In genomic region chr2:101668751-101669150, GRCm38 (mm10) we compare ENCODE assay signal across 27 mouse cellular contexts. TPM values are rescaled to one million over a fixed set of nuclear protein-coding genes. Genes with fewer than 3 reads are reported as not detected.
DNase-seq lines count a peak whose midpoint lies in the region; ATAC-seq and TF ChIP-seq lines count a peak whose summit lies in the region.
"Had no signal": no experiment of that assay in that cellular context is flagged by ENCODE, and none has a peak within 500 bp of the region (broad histone marks: within the 10 kb centered on the region; RNA-seq: fewer than 3 reads in every experiment).

No protein-coding gene starts in this region.

- no peak for TF ChIP-seq POLR2A in MEL (IDR thresholded peaks at IDR 0.05; ENCODE audit: control insufficient read depth in 1 of 2, insufficient read depth in 1 of 2, low read depth in 1 of 2, low read length in 2 of 2, poor library complexity in 1 of 2)

- H3K79me2 ChIP-seq in MEL (ENCODE audit: control insufficient read depth, insufficient read depth, low read length, poor library complexity): no peaks in the 10 kb centered on the region

- no peak for TF ChIP-seq RAD21 in MEL (IDR thresholded peaks at IDR 0.05; ENCODE audit: low read depth, low read length)

- H3K27me3 ChIP-seq in embryonic facial prominence, embryonic 11.5 days (ENCODE audit: control insufficient read depth, insufficient read depth, low read length): no peaks in the 10 kb centered on the region
- no peaks in the 10 kb centered on the region for H3K27me3 ChIP-seq in embryonic facial prominence, embryonic 10.5 days (replicated peaks; ENCODE audit: low read depth, poor library complexity, severe bottlenecking)
- H3K27me3 ChIP-seq in G1E (ENCODE audit: insufficient read depth, low read length): peaks cover 9% of the 10 kb centered on the region; the same call in 1 of the 2 replicates
- no peaks in the 10 kb centered on the region; a peak in 2 of 4 replicates for H3K27me3 ChIP-seq in MEL (ENCODE audit: control insufficient read depth in 1 of 2, insufficient read depth in 2 of 2, low read length in 2 of 2)

- H3K9ac ChIP-seq in embryonic facial prominence, embryonic 11.5 days (replicated peaks; ENCODE audit: low read length): no peak overlapping the region
- no peak overlapping the region for H3K9ac ChIP-seq in MEL (ENCODE audit: control insufficient read depth, low read depth, low read length, poor library complexity, severe bottlenecking)

- TF ChIP-seq CTCF in G1E (IDR thresholded peaks at IDR 0.05; ENCODE audit: low read depth, low read length) (no peak), MEL (IDR thresholded peaks at IDR 0.05 in 2 of 3, conservative IDR thresholded peaks at IDR 0.05 in 1 of 3; ENCODE audit: control insufficient read depth in 1 of 3, insufficient read depth in 1 of 3, low read depth in 2 of 3, low read length in 3 of 3, poor library complexity in 1 of 3, severe bottlenecking in 1 of 3) (no peak)

- DNase-seq in embryonic facial prominence, embryonic 11.5 days (ENCODE audit: low spot score): no peak
- no peak for DNase-seq in embryonic facial prominence, embryonic 10.5 days (ENCODE audit: low spot score)
- peak; percentile 58 for DNase-seq in heart, adult 11 months
- DNase-seq in heart, postnatal 4 days: no peak
- DNase-seq in G1E (ENCODE audit: low spot score) (no peak), MEL (ENCODE audit: low read depth, low spot score) (peak; percentile 56)
- no peak for DNase-seq in kidney, postnatal 14 days
- DNase-seq in cerebellum, postnatal 36 days: no peak
- DNase-seq: adrenal gland, adult 2 months; adrenal gland, adult 8-10 months; adrenal gland, postnatal 10 days; adrenal gland, postnatal 14 days; adrenal gland, postnatal 25 days; adrenal gland, postnatal 36 days; B cell, adult 2 months; cerebellum, adult 11 months; cerebellum, adult 11-12 months; cerebellum, adult 18-20 months; cerebellum, adult 2 months had no signal

- H3K27ac ChIP-seq in embryonic facial prominence, embryonic 11.5 days (replicated peaks; ENCODE audit: low read depth, low read length): no peak overlapping the region
- H3K27ac ChIP-seq in embryonic facial prominence, embryonic 10.5 days (replicated peaks): no peak overlapping the region
- no peak overlapping the region for H3K27ac ChIP-seq in MEL (ENCODE audit: control insufficient read depth, low read depth, low read length)

- ATAC-seq in embryonic facial prominence, embryonic 11.5 days (replicated peaks; ENCODE audit: insufficient number of reproducible peaks, low FRiP score, low TSS enrichment, low read depth): 0 out of 2 replicates have a peak, but pooled peaks have one; percentile 17
- ATAC-seq in G1E (ENCODE audit: extremely low read depth, insufficient number of reproducible peaks, low FRiP score, poor library complexity, severe bottlenecking): peak; percentile 5; the same call in 1 of the 2 replicates
- ATAC-seq: activated CD4-positive, CD25-positive, alpha-beta regulatory T cell, adult 4 months; CD4-positive, CD25-positive, alpha-beta regulatory T cell, adult 4 months; Patski had no signal

- no peaks in the 10 kb centered on the region for H3K36me3 ChIP-seq in embryonic facial prominence, embryonic 11.5 days (replicated peaks; ENCODE audit: control insufficient read depth, insufficient read depth, low read depth, low read length)
- no peaks in the 10 kb centered on the region for H3K36me3 ChIP-seq in embryonic facial prominence, embryonic 10.5 days (replicated peaks)
- H3K36me3 ChIP-seq in G1E (replicated peaks) (no peaks in the 10 kb centered on the region), MEL (ENCODE audit: control insufficient read depth in 1 of 2, insufficient read depth in 2 of 2, low read length in 2 of 2) (no peaks in the 10 kb centered on the region)

- H3K9me3 ChIP-seq in embryonic facial prominence, embryonic 11.5 days (replicated peaks; ENCODE audit: control insufficient read depth, low read length): no peaks in the 10 kb centered on the region
- H3K9me3 ChIP-seq in embryonic facial prominence, embryonic 10.5 days: no peaks in the 10 kb centered on the region
- H3K9me3 ChIP-seq in G1E (replicated peaks) (no peaks in the 10 kb centered on the region), MEL (replicated peaks; ENCODE audit: insufficient read depth, low read length) (no peaks in the 10 kb centered on the region)

- WGBS in embryonic facial prominence, embryonic 11.5 days: 89% methylated on average over 3 of the region's 3 CpGs
- 90% methylated on average over 3 of the region's 3 CpGs for WGBS in embryonic facial prominence, embryonic 10.5 days

- no peak overlapping the region for H3K4me2 ChIP-seq in embryonic facial prominence, embryonic 11.5 days (ENCODE audit: low read depth, low read length)

- TF ChIP-seq EP300 in MEL (IDR thresholded peaks at IDR 0.05; ENCODE audit: low read depth in 1 of 2, low read length in 2 of 2): 0 out of 4 replicates have a peak, but pooled peaks of 1 of the 2 experiments have one; percentile 18

- H3K4me1 ChIP-seq in embryonic facial prominence, embryonic 11.5 days (ENCODE audit: control insufficient read depth, insufficient read depth, low read length): no peaks in the 10 kb centered on the region
- H3K4me1 ChIP-seq in embryonic facial prominence, embryonic 10.5 days: 0 out of 2 replicates have a peak, but pooled peaks cover 3% of the 10 kb centered on the region
- H3K4me1 ChIP-seq in G1E (ENCODE audit: insufficient read depth, low read depth, low read length) (peaks cover 7% of the 10 kb centered on the region), MEL (ENCODE audit: control insufficient read depth in 1 of 2, insufficient read depth in 2 of 2, low read length in 2 of 2) (no peaks in the 10 kb centered on the region)

- no peak overlapping the region for H3K4me3 ChIP-seq in embryonic facial prominence, embryonic 11.5 days (ENCODE audit: low read depth, low read length)
- no peak overlapping the region for H3K4me3 ChIP-seq in embryonic facial prominence, embryonic 10.5 days
- H3K4me3 ChIP-seq in G1E (ENCODE audit: low read depth, low read length) (no peak overlapping the region), MEL (ENCODE audit: control insufficient read depth in 1 of 2, insufficient read depth in 1 of 2, low read depth in 2 of 2, low read length in 2 of 2) (no peak overlapping the region)

TF ChIP-seq in MEL, 35 proteins besides CTCF, POLR2A, EP300 and RAD21:
- TF ChIP-seq TCF12 (IDR thresholded peaks at IDR 0.05; ENCODE audit: low read depth, low read length) (0 out of 2 replicates have a peak, but pooled peaks have one; percentile 11), GABPA (IDR thresholded peaks at IDR 0.05; ENCODE audit: low read depth, low read length) (no peak), TAL1 (IDR thresholded peaks at IDR 0.05; ENCODE audit: low read length) (0 out of 2 replicates have a peak, but pooled peaks have one; percentile 30), POLR2AphosphoS2 (IDR thresholded peaks at IDR 0.05; ENCODE audit: low read length) (no peak), GATA1 (IDR thresholded peaks at IDR 0.05; ENCODE audit: low read depth, low read length) (peak; percentile 47; the same call in 1 of the 2 replicates)

RNA-seq across cellular contexts. Expression of gene Traf6, which starts 9.5 kb away (rescaled TPM):
- polyA plus RNA-seq in embryonic facial prominence, embryonic 11.5 days (2014; fragmentation: Nextera tagmentation; extraction: Ambion mirVana): 18.9 and 20.6 TPM in 2 replicates
- 16.1 and 16.5 TPM in 2 replicates for polyA plus RNA-seq in embryonic facial prominence, embryonic 10.5 days (2016; fragmentation: Nextera tagmentation; extraction: Ambion mirVana)
- 10 to 100 TPM; 14.3 to 15.0 TPM for total RNA-seq in heart, postnatal 4 days (2021)
- total RNA-seq in G1E (2014; fragmentation: Nextera tagmentation) (67.1 and 68.3 TPM in 2 replicates), G1E (2017) (26.1 and 26.6 TPM in 2 replicates), MEL (2012; rRNA removed) (11.8 and 12.7 TPM in 2 replicates)
- polyA plus RNA-seq in G1E (2012) (2.3 and 3.0 TPM in 2 replicates), MEL (2012; ENCODE audit: insufficient read depth in 1 of 2, insufficient read length in 2 of 2, low read depth in 1 of 2, low replicate concordance in 2 of 2, missing spikeins in 1 of 2) (10 to 100 TPM in 1 of 2 experiments, not detected in 1; 18.0 TPM)

RNA-seq across cellular contexts. Expression of gene B230118H07Rik, which starts 19.4 kb away (rescaled TPM):
- polyA plus RNA-seq in embryonic facial prominence, embryonic 11.5 days (2014; fragmentation: Nextera tagmentation; extraction: Ambion mirVana): 63.7 and 66.3 TPM in 2 replicates
- polyA plus RNA-seq in embryonic facial prominence, embryonic 10.5 days (2016; fragmentation: Nextera tagmentation; extraction: Ambion mirVana): 47.2 and 52.1 TPM in 2 replicates
- 10 to 100 TPM; 44.8 to 48.7 TPM for total RNA-seq in heart, postnatal 4 days (2021)
- total RNA-seq in G1E (2014; fragmentation: Nextera tagmentation) (10.2 and 28.7 TPM in 2 replicates), G1E (2017) (72.1 and 76.4 TPM in 2 replicates), MEL (2012; rRNA removed) (30.6 and 31.2 TPM in 2 replicates)
- polyA plus RNA-seq in G1E (2012) (1.0 and 1.6 TPM in 2 replicates), MEL (2012; ENCODE audit: insufficient read depth in 1 of 2, insufficient read length in 2 of 2, low read depth in 1 of 2, low replicate concordance in 2 of 2, missing spikeins in 1 of 2) (10 to 100 TPM in 1 of 2 experiments, not detected in 1; 22.4 TPM)

RNA-seq across cellular contexts. Expression of gene Rag1, which starts 19.4 kb away (rescaled TPM):
- polyA plus RNA-seq in embryonic facial prominence, embryonic 11.5 days (2014; fragmentation: Nextera tagmentation; extraction: Ambion mirVana): 0.61 and 0.66 TPM in 2 replicates
- 0.10 and 0.11 TPM in 2 replicates for polyA plus RNA-seq in embryonic facial prominence, embryonic 10.5 days (2016; fragmentation: Nextera tagmentation; extraction: Ambion mirVana)
- under 1 TPM; 0.09 to 0.41 TPM for total RNA-seq in heart, postnatal 4 days (2021)
- total RNA-seq in G1E (2014; fragmentation: Nextera tagmentation) (not detected in 2 replicates), G1E (2017) (under 0.01 and 0.22 TPM in 2 replicates), MEL (2012; rRNA removed) (under 0.01 TPM in 1 of 2 replicates, not detected in the other)
- polyA plus RNA-seq in G1E (2012) (0.01 TPM in 1 of 2 replicates, not detected in the other), MEL (2012; ENCODE audit: insufficient read depth in 1 of 2, insufficient read length in 2 of 2, low read depth in 1 of 2, low replicate concordance in 2 of 2, missing spikeins in 1 of 2) (not detected)
- total RNA-seq: adrenal gland, adult 18-20 months; adrenal gland, postnatal 25 days; adrenal gland, postnatal 36 days; CH12.LX; ES-E14 had no signal
- polyA plus RNA-seq: activated CD4-positive, CD25-positive, alpha-beta regulatory T cell, adult 4 months; adrenal gland, adult 2 months; C2C12; CD4-positive, CD25-positive, alpha-beta regulatory T cell, adult 4 months; Patski had no signal

RNA-seq across cellular contexts. Expression of gene Rag2, which starts 44.2 kb away (rescaled TPM):
- not detected in 2 replicates for polyA plus RNA-seq in embryonic facial prominence, embryonic 11.5 days (2014; fragmentation: Nextera tagmentation; extraction: Ambion mirVana)
- polyA plus RNA-seq in embryonic facial prominence, embryonic 10.5 days (2016; fragmentation: Nextera tagmentation; extraction: Ambion mirVana): not detected in 2 replicates
- not detected for total RNA-seq in heart, postnatal 4 days (2021)
- total RNA-seq in G1E (2014; fragmentation: Nextera tagmentation) (not detected in 2 replicates), G1E (2017) (0.06 and 0.11 TPM in 2 replicates), MEL (2012; rRNA removed) (not detected in 2 replicates)
- polyA plus RNA-seq in G1E (2012) (not detected in 2 replicates), MEL (2012; ENCODE audit: insufficient read depth in 1 of 2, insufficient read length in 2 of 2, low read depth in 1 of 2, low replicate concordance in 2 of 2, missing spikeins in 1 of 2) (not detected)
- total RNA-seq: adrenal gland, adult 18-20 months; adrenal gland, adult 2 months; adrenal gland, adult 8-10 months; adrenal gland, postnatal 25 days; adrenal gland, postnatal 36 days; adrenal gland, postnatal 4 days; CH12.LX; ES-E14 had no signal
- polyA plus RNA-seq: activated CD4-positive, CD25-positive, alpha-beta regulatory T cell, adult 4 months; adrenal gland, adult 2 months; C2C12; cerebellum, adult 2 months; Patski had no signal

Comparison
In these comparisons a context has a peak if more than half of its experiments do, and no peak if none do; other contexts are left out.
1. DNase-seq: peak in heart, adult 11 months (single experiment) and MEL (single experiment); none in embryonic facial prominence, embryonic 11.5 days (single experiment), embryonic facial prominence, embryonic 10.5 days (single experiment), heart, postnatal 4 days (single experiment), G1E (single experiment), kidney, postnatal 14 days (single experiment) and cerebellum, postnatal 36 days (0 of 2).